Mouse (Mus musculus): ENCODE measurements at regions not wholly inside any gene's neighbourhood (a gene's known extent, or its start where the extent isn't known, plus 50 kb on each side); places are given as distances from the start of the nearest gene placed in this dataset.
"Not testable (repeated sequence)": the region's sequence is repeated elsewhere in the genome, so short reads cannot be mapped to it uniquely, and the experiment has no call there.

DNA sequence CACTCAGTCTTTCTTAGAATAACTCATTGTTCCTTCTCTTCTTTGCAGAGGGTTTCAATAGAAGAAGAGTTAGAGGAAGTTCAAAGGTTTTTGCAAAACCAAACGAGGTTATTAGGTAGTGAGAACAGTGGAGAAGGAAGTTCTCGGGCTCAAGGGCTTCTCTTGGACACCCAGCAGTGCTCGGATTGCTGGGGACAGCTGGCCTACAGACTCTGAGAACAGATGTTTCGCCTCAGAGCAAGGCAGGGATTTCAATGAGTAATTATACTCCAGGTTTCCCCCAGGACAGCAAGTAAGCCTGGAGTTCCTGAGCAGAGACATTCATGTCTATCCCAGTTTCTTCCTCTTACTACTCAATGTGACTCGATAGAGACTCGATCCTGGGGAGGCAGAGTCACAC is 94.4 kb downstream of the Cd24a start:
- no peak for DNase-seq (ENCODE audit: low spot score in 2 of 2)

DNA sequence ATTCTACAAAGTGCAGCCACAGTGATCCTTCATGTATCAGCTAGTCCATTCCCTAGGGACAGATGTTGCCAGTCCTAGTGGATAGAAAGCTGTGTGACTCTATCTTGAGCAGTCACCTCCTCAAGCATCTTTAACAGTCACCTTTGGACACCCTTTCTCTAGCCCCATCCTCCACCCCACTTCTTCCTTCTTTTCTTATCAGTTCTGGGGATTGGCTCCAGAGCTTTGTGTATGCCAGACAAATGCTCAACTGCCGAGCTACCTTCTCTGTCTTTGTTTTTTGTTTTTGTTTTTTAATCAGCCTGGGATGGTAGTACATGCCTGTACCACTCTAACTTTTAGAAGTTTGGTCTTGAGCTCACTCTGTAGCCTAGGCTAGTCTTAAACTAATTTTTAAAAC is 96.7 kb downstream of the Cd24a start:
- no peak for DNase-seq (ENCODE audit: low spot score in 2 of 2)

DNA sequence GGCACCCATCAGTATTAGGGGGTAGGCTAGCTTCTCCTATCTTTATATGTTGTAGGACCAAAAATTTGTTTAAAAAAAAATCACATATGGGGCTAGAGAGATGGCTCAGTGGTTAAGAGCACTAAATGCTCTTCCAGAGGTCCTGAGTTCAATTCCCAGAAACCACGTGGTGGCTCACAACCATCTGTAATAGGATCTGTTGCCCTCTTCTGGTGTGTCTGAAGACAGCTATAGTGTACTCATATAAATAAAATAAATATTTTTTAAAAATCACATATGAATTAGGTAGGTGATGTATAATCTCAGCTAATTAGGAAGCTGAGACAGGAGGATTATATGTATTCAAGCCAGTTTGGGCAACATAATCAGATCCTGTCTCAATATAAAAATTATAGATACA is 97.4 kb downstream of the Cd24a start:
- DNase-seq (ENCODE audit: low spot score in 2 of 2): not testable (repeated sequence)

DNA sequence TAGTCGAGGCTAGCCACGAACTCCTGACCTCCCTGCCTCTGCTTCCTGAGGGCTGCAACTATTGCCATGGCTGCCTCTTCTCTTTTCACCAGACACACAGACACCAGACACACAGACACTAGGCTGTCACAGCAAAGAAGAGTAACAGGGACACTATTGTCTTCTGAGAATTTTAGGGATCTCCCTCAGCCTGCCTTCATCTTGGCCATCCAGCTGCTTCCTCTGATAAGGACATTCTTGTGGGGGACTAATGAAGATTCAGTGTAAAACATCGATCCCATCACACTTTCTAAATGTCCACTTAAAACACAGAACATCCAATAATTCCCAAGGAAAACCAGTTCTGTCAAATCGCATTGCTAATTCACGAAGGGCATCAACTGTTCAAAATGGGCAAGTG is 98.2 kb downstream of the Cd24a start:
- no peak for DNase-seq (ENCODE audit: low spot score in 2 of 2)

DNA sequence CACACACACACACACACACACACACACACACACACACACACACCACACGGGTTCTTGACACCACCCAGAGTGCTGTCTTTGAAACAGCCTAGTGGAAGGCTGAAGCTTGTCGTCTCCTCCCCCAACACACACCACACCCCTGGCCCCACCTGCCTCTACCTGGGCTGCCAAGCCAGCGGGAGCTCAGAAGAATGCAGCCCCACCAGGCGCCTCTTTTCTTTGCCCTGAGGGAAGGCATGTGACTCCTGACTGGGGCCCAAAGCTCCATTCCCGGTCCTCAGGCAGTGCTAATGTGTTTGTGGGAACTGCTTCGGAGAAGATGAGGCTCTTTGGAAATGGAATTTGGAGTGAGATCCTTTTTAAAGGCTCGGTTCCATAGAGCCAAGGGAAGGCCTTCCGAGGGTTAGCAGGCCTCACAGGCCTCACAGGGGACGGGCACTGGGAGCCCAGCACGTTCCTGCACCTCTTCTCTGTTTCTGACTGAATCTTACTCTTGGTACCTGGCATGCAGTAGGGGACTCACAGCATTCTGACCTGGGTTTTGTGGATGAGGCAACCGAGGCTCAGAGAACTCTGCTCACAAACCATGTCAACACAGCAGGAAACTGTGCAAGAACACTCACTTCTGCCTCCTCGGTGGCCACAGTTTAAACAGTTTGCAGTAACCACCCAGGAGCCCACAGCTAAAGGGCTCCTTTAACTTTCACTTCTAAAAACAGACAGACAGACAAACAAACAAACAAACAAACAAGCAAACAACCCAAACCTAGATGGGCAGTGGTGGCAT is 106.4 kb downstream of the Cd24a start:
- peak in 1 of 2 experiments; percentile 43 for DNase-seq (ENCODE audit: low spot score in 2 of 2)

DNA sequence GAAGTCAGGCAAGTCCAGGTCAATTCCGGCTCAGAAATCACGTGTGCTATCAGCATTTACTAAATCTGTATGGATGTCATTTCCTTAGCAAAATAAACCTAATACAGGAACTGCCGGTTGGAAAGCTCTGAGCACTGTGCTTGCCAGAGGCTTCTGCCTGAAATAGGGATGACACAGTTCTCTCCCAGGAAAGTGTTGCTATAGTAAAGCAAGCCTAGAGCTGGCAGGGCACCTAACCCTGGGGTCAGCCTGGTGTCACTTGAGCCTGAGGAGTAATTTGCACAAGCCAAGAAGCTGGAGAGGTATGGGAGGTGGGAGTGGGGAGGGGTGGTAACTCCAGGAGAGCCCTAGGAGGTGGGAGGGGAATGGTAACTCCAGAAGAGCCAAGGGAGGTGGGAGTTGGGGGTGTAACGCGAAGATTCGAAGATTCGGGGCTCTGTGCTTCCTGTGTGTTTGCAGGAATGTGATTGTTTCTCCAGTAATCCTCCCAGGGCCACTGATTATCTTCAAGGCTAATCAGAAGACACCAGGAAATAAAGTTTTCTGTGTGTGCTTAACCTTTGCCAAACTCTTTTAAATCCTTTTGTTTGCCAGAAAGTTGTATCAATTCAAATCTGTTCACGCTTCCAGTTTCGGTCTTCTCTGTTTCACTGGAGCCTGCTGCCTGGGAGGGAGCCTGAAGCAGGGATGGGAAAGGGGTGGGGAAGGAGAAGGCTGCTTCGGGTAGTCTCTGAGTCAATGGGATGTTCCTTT is 111.3 kb downstream of the Cd24a start:
- no peak for DNase-seq (ENCODE audit: low spot score in 2 of 2)

DNA sequence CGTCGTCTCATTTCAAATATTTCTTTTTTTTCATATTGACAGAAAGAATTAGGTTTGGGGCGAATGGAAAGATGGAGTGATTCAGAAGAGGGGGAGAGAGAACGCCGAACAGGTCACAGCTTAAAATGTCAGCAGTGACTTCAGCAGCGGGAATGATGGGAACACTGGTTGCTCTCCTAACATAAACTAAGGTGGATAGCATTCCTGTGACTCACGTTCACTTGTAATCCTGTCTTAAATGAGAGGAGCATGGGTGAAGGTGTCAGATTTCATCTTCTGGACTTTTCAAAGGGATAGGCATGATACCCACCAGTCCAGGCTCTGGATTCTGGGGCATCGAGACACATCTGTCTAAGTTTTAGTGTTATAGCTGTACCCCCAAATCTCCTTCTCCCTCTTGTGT is 111.8 kb downstream of the Cd24a start:
- DNase-seq (ENCODE audit: low spot score in 2 of 2): no peak

DNA sequence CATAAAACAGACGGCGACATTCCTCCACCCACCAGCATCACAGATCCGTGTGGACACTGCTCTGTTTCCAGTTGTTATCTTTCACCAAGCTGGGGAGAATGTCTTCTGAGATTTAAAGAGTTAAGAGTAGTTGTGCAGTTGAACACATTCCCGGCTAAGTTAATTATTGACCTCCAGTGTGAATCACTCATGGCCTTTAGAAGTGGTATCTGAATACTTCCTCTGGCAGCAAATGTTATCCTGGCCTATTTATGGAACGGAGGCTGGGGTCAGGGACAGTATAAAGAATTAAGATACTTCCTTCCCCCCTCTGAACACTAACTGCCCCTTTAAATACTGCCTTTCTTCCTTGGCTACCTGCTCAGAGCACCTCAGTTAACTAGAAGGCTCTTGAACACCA is 115.9 kb downstream of the Cd24a start:
- DNase-seq (ENCODE audit: low spot score in 2 of 2): no peak

DNA sequence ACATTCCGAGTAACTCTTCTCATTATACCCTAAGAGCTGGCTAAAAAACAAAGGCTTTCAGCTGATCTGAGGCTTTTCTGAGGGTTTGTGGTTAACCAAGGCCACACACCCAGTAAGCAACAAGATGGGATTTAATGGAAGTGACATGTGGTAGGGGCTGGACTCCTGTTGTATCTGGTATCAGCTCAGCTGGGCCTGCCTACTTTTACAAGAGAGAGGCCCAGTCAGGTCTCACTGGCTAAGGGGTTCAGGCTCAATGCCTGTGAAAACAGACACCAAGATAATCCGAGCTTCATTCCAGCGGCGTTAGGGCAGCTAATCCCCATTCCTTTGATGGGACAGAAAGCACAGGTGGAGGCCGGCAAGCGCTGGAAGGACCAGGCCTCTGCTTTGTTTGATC is 116.4 kb downstream of the Cd24a start:
- DNase-seq (ENCODE audit: low spot score in 2 of 2): no peak

DNA sequence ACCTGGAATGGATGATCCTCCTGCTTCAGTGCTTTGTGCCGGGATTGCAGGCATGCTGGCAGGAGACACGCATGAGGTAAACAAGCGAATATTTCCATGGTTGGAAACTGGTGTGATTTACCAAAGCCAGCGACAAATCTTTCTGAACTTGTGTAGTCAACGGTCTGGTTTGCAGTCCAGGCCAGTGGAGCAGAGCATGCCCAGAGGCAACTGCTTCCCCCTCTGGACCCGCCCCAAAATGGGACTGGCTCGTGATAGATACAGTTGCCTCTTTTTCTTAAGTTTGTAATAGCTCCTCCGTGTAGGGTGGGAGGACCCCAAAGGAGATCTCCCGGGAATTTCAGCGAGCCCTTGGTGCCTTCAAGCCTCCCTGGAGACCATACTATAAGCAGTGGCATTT is 117.4 kb downstream of the Cd24a start:
- no peak for DNase-seq (ENCODE audit: low spot score in 2 of 2)

DNA sequence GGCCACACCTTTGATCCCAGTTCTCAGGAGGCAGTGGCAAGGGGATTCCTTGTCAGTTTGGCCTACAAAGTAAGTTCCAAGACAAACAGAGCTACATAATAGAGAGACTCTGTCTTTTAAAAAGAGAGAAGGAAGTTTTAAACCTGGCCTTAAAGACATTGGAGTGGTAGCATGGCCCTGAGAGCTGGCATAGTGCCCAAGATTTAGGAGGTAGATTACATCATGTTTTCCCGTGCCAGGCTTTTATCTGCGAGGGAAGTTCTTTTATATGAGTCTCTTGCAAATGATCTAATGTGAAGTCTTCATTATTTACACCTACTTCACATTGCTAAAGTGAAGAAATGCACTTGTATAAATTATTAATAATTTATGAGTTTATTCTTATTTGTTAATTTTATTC is 119.8 kb downstream of the Cd24a start:
- no peak for DNase-seq (ENCODE audit: low spot score in 2 of 2)

DNA sequence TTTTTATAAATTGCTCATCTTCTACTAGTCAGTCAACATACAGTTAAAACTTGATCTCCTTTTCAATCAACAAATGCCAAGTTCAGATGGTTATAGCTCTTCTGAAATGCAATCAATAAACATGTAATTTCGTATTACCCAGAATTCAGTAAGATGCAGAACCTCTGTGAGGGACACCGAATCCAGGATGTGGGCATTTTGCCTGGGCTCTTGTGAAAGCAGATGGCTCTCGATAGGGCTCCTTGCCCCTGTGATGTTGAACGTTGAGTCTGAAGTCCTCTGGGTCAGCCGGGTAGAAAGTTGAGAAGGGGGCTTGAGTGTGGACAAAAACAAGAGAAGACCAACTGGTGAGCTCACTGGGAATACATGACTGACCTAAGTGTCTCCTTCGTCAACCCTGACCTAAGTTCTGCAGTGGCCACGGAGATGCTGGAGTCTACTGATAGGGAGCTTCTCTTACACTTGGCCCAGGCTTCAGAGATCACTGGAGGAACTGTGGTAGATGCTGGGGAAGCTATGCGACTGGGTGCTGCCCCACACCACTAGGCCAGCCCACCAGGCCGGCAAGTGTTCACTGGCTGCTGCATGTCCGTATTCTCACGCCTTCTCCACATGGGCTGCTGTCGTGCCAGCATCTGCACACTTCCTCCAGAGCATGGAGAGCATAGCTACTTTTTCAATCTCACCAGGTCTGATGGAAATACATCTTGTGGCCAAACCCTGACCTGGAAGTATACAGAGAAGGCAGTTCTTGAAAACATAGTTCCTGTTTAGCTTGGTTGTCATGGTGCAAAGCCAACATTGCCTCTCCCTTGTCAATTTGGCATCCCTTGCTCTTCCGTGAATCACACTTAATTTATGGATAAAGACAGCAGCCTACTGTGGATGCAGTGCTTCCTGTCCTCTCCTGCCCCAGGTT is 122.5 kb downstream of the Cd24a start:
- DNase-seq (ENCODE audit: low spot score in 2 of 2): no peak

DNA sequence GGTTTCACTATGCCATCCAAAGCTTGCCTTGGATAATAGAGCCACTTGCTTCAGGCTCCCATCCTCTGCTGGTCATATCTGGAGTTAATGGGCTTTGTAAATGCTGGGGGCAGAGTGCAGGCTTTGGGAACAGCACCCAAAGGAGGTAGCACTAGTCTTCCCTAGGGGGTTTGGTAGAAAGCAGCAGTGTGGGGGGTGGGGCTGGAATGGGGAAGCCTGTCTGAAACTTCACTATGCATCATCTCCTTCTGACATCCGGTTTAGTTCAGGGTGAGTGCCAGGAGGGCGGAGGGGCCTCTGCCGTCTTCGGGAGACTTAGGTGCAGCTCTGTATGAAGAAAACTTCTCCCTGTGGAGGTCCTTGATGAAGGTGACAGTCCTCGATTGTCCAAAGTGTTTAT is 124.8 kb downstream of the Cd24a start:
- no peak for DNase-seq (ENCODE audit: low spot score in 2 of 2)

DNA sequence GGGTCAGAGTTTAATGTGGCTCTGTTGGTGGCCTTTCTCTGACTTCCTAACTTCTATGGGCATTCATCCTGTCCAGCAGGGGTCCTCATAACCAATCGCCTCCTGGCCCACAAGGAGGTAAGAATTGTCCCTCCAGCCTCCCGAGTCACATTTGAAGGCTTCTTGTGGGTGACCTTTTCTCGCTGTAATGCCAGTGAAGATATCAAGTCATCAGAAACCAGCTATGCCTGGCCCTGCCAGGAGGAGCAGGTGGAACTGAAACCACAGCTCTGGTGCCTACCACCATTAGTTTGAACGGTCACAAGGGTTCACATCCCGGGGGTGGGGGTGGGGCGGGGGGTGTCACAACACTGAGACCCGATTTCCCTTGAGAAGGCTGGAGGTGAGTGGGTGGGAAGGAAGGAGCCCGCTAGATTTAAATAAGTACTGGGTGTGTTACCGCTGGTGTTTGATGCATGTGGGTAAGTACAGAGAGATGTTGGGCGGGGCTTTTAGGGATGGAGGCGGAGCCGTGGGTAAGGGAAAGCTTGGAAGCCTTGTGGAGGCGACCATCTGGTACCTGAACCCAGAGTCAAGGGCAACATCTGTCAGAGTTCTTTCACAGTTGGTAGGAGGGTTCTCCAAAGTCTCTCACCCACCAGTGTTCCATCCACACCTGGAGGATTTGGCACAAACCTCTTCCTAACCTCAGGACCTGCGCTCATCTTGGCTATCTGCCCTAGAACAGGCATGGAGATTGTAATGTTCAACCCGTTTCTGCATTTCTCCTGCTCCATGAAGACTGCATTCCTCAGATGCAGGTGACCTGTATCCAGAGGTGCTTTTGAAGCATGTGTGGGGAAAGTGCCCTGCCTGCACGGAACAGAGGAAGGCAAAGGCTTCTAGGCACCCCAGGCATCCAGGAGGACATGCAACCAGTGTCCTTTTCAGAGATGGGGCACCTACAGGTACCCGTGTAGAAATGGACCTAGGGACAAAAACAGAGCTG is 128.2 kb downstream of the Cd24a start:
- no peak for DNase-seq (ENCODE audit: low spot score in 2 of 2)

DNA sequence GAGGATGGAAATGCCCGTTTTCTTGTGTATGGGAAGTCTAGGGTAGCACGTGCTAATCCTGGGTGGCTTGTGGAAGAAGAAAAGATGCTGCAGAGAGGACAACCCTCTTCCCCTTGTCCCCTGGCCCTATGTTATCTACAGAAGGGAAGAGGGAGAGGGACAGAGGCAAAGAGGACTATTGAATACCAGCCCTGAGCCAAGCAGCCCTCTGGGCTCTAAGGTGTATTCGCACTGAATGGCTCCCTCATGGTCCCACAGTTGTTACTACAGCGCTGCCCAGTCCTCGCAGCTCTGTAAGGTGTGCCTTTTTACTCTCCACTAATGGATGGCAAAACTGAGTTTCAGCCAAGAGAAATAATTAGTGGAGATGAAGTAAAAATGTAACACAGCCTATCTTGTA is 128.9 kb downstream of the Cd24a start:
- no peak for DNase-seq (ENCODE audit: low spot score in 2 of 2)

DNA sequence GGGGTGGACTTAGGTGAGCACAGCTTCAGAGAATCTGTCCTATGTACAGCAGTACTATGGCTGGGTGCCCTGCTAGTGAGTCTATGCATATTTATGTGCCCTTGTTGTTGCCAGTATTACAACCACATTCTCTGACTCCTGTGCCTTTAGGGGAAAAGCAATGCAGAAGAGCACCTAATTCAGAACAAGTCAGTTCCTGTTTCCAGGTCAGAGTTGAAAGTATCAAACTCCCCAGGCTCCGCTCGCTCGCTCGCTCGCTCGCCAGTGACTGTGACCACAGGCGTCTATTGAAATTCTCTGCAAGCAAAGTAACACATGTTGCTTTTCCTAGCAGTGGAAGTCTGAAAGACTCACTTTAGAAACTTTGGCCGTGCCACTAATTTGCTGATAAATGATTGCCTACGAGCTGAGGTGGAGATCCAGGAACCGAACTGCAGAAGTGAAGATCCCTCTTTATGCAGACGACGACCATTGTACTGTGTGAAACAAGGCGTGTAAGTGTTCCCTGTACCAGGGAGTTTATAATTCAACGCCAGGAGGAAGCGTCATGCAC is 129.8 kb downstream of the Cd24a start:
- no peak for DNase-seq (ENCODE audit: low spot score in 2 of 2)

DNA sequence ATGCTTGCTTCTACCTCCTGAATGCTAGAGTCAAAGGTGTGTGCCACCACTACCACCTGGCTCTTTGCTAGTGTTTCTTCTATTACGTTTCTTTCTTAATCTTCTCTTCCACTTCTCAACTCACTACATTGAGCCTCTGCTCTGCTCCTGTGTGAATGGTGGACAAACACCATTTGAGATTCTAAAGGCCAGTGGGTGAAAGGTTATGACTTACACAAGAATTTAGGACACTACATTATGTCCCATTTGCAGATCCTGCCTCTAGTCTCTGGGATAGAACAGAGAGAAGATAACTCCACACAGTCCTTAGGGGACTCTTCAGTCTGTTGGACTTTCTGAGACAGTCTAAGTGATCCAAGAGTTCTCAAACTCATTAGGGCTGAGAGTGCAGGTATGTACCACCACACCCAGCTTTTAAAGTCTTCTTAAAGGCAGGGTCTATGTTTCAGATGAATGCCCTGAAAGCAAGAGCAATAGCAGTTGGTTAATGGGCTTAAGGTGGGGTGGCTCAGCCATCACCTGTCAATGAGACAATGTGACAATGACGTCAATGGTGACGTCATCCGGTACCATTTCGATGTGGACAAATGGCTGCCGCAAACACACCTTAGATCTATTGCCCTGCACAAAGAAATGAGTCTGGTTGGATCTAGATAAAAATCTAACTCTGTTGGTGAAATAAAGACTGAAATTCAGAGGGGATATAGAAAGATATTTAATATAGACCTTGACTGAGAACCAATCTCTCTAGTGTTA is 131.4 kb downstream of the Cd24a start:
- DNase-seq (ENCODE audit: low spot score in 2 of 2): no peak

DNA sequence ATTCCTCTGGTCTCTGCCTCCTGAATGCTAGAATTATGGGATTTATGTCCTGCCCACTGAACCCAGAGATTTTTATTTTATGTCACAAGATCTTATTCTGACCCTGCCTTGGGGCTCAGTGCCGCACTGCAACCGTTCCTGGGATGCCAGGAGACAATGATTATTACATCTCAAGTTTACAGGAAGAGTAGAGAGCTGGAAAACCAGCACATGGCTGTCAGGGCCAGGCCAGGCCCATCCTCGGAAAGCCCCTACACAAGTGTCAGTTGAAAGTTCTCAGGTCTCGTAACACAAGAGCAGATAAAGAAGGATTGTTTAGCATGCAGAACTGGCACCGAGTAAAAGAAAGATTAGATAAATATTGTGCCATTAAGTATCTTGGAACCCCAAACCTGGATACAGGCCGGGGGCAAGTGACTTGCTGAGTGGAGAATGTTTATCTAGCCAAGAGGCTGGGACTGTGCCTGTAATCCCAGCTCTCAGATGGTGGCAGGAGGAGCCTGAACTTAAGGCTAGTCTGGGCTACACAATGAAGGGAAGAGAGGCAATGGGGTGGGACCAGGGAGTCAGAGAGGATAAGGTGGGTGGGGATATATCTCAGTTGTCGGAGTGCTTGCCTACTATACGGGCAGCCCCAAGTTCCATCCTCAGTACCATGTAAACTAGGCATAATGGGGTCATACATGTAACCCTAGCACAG is 132.3 kb downstream of the Cd24a start:
- DNase-seq (ENCODE audit: low spot score in 2 of 2): no peak

DNA sequence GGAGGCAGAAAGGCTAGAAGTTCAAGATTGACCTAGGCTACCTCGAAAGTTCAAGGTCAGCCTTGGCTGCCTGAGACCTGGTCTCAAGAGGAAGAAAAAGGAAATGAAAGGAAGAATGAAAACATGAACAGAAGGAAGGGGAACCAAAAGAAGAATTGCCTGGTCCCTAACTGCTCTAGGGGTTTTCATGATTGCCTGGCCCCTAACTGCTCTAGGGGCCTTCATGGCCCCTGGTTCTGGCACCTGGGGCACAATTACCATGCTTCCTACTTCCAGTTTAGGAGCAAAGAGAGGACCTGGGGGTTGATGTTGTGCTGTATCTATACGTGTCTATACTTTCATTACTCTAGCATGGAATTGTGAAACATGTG is 132.8 kb downstream of the Cd24a start:
- no peak for DNase-seq (ENCODE audit: low spot score in 2 of 2)

Data from urinary bladder, adult 18-20 months (tissue).